Mouse (Mus musculus): Measurements from ENCODE around the gene Tmem220. TPM values are rescaled to one million over a fixed set of nuclear protein-coding genes. Genes with fewer than 3 reads are reported as not detected.
A peak's percentile ranks its signal among the peaks of the same experiment; 100 is the strongest.

The Tmem220 gene
- polyA plus RNA-seq, 1 experiment from 2014 or later: 0.54 TPM

GRCm38 (mm10) chr11:67077435-67077834 is 52.5 kb downstream of the Tmem220 start:
- Histone ChIP-seq H3K4me2 (no peak overlapping the region), H3K27ac (no peak overlapping the region), H3K36me3 (replicated peaks) (no peaks in the 10 kb centered on the region), H3K27me3 (replicated peaks) (no peaks in the 10 kb centered on the region), H3K4me1 (no peaks in the 10 kb centered on the region), H3K9me3 (no peaks in the 10 kb centered on the region), H3K9ac (no peak overlapping the region), H3K4me3 (no peak overlapping the region)
- WGBS: 50% methylated on average over 3 of the region's 3 CpGs
- ATAC-seq (replicated peaks): no peak

DNA sequence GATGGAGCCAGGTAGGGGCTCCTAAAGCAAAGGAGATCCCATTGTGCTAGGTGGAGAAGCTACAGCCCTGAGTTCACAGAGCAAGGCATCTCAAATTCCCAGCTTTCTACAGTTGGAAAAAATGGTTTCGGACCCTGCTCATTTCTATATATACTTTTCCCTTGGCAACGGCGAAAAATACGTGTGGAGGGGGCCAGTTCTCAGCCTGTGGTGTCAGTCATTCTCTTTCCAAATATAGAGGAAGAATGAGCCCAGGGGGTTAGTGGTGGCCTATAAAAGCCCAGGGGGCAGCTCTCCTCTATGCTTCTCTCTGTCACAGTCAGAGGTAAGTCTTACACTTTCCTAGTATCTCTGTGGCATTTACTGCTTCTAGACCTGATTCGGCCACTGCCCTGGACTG is 53.0 kb downstream of the Tmem220 start, which contains the start of gene Myh3:
TSS of gene Myh3 (plus strand) at position 301 of the 400 bp plus-strand sequence.
- no peak for ATAC-seq (replicated peaks)
- no peak within 1 kb of the TSS for H3K9ac ChIP-seq
- no peaks in the 10 kb centered on the region for H3K27me3 ChIP-seq (replicated peaks)
- H3K4me3 ChIP-seq: no peak within 1 kb of the TSS
- H3K4me2 ChIP-seq: no peak within 1 kb of the TSS
- WGBS: 89% methylated on average over 5 of the region's 5 CpGs
- no peaks in the 10 kb centered on the region for H3K4me1 ChIP-seq
- H3K36me3 ChIP-seq (replicated peaks): no peaks in the 10 kb centered on the region
- no peaks in the 10 kb centered on the region for H3K9me3 ChIP-seq
- no peak within 1 kb of the TSS for H3K27ac ChIP-seq

DNA sequence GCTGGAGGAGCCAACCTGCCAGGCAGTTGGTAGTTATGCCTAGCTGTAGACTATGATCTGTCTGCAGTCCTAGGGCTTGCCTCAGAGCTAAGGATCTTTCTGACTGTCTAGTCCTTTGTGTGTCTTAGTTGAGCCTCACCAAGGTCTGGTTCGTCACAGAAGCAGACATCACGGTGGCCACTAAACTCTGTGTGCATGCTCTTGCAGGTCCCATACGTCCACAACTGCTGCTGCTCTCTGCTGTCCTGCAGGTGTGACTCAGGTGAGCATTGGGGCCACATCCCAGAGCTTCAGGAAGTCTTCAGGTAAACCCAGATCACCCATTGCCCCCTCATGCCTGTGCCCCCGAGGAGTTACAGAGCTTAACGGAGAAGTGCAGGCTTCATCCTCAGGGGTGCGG is 53.9 kb downstream of the Tmem220 start:
- WGBS: 87% methylated on average over 6 of the region's 6 CpGs
- no peak for ATAC-seq (replicated peaks)

GRCm38 (mm10) chr11:67079740-67080139 is 54.8 kb downstream of the Tmem220 start:
- peaks cover 11% of the 10 kb centered on the region for H3K27me3 ChIP-seq (replicated peaks)
- H3K36me3 ChIP-seq (replicated peaks): no peaks in the 10 kb centered on the region
- no peaks in the 10 kb centered on the region for H3K9me3 ChIP-seq
- H3K9ac ChIP-seq: no peak overlapping the region
- no peak overlapping the region for H3K4me3 ChIP-seq
- no peak overlapping the region for H3K27ac ChIP-seq
- 40% methylated on average over 11 of the region's 11 CpGs for WGBS
- no peaks in the 10 kb centered on the region for H3K4me1 ChIP-seq
- ATAC-seq (replicated peaks): no peak
- H3K4me2 ChIP-seq: no peak overlapping the region

More for the DNA sequence above, 53.9 kb downstream of the Tmem220 start:
- Histone ChIP-seq H3K4me3 (no peak overlapping the region), H3K36me3 (replicated peaks) (no peaks in the 10 kb centered on the region), H3K4me2 (no peak overlapping the region), H3K27me3 (replicated peaks) (peaks cover 3% of the 10 kb centered on the region; the same call in 1 of the 2 replicates), H3K4me1 (no peaks in the 10 kb centered on the region), H3K9ac (no peak overlapping the region), H3K9me3 (no peaks in the 10 kb centered on the region), H3K27ac (no peak overlapping the region)

DNA sequence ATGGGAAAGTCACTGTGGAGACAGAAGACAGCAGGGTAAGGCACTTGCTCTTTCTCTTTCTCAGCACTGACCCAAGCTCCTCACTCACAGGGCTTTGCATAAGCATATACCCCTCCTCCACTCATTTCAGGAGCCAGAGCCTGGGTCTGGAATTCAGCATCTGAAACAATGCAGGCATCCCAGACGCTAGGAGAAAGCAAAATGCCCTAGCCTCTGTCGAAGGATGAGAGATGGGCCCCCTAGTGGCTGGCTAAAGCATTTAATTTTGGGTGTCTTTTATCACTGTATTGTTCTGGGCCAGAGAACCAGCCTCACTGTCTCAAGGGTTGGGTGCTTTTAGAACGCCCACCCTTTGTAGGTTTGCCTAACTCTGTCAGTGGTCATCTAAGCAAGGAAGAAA is 55.2 kb downstream of the Tmem220 start:
- no peak overlapping the region for H3K4me3 ChIP-seq
- H3K27ac ChIP-seq: no peak overlapping the region
- H3K27me3 ChIP-seq (replicated peaks): peaks cover 12% of the 10 kb centered on the region
- H3K9ac ChIP-seq: no peak overlapping the region
- H3K36me3 ChIP-seq (replicated peaks): no peaks in the 10 kb centered on the region
- peak; percentile 69; the same call in 1 of the 2 replicates for ATAC-seq (replicated peaks)
- no peaks in the 10 kb centered on the region for H3K4me1 ChIP-seq
- H3K4me2 ChIP-seq: no peak overlapping the region
- WGBS: 5% methylated on average over 3 of the region's 3 CpGs
- no peaks in the 10 kb centered on the region for H3K9me3 ChIP-seq

DNA sequence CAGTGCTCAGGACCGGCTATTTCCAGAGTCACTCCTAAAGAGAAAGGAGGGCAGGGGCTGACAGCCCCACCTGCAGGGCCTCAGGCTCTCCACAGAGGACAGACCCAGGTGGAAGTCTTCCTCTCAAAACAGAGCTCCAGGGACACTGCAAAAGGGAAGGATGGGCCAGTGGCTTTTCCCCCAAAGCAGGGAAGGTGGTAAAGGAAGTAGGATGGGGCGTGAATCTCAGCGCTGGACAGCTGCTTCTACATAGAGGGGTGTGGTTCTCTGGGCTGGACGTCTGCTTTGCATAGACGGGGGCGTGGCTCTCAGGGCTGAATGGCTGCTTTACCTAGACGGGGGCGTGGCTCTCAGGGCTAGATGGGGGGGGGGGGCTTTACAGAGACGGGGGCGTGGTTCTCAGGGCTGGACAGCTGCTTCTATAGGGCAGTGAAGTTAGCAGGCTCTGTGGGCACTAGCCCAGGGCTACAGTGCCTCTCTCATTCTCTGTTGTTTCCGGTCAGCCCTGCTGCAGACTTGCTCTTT is 56.2 kb downstream of the Tmem220 start:
- ATAC-seq (replicated peaks): 0 out of 2 replicates have a peak, but pooled peaks have one; percentile 35
- Histone ChIP-seq H3K4me2 (no peak overlapping the region), H3K9ac (no peak overlapping the region), H3K27me3 (replicated peaks) (peaks cover 12% of the 10 kb centered on the region), H3K4me3 (no peak overlapping the region), H3K27ac (no peak overlapping the region), H3K9me3 (no peaks in the 10 kb centered on the region), H3K36me3 (replicated peaks) (no peaks in the 10 kb centered on the region), H3K4me1 (no peaks in the 10 kb centered on the region)
- WGBS: 8% methylated on average over 8 of the region's 11 CpGs

GRCm38 (mm10) chr11:67082188-67082587 is 57.2 kb downstream of the Tmem220 start:
- Histone ChIP-seq H3K27ac (no peak overlapping the region), H3K9ac (no peak overlapping the region), H3K27me3 (replicated peaks) (peaks cover 12% of the 10 kb centered on the region), H3K4me2 (no peak overlapping the region), H3K4me1 (no peaks in the 10 kb centered on the region), H3K9me3 (no peaks in the 10 kb centered on the region), H3K36me3 (replicated peaks) (no peaks in the 10 kb centered on the region), H3K4me3 (no peak overlapping the region)
- ATAC-seq (replicated peaks): no peak
- 88% methylated on average over 7 of the region's 7 CpGs for WGBS

DNA sequence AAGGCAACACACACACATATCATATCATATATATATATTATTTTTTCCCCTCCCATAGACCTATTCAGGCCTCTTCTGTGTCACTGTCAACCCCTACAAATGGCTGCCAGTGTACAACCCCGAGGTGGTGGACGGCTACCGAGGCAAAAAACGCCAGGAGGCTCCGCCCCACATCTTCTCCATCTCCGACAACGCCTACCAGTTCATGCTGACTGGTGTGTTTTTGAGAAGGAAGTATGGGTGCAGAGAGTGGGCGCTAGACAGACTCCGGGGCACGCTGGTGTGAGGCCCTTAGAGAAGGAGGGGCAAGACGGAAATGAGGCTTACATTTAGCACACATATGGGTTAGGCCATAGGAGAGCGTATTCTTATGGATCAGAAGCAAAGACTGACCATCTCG is 57.8 kb downstream of the Tmem220 start:
- ATAC-seq (replicated peaks): no peak

DNA sequence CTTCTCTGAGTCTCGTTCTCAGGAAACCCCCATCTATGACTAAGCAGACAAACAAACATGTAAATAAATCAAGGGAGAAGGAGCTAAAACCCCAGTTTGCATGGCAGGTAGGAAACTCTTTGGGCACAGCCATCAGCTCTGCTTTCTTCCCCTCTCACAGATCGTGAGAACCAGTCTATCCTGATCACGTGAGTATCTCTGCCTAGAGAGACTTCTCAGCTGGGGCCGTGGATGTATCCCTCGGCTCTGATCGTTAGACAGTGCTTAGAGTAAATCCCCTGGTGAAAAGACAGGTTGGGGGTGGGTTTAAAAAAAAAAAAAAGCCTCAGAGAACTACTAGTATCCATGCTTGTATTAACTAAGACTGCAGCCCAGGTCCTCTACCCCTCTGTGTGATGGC is 58.3 kb downstream of the Tmem220 start:
- H3K4me3 ChIP-seq: no peak overlapping the region
- no peaks in the 10 kb centered on the region for H3K9me3 ChIP-seq
- H3K36me3 ChIP-seq (replicated peaks): no peaks in the 10 kb centered on the region
- 60% methylated on average over 6 of the region's 6 CpGs for WGBS
- ATAC-seq (replicated peaks): no peak
- no peaks in the 10 kb centered on the region for H3K4me1 ChIP-seq
- H3K27me3 ChIP-seq (replicated peaks): peaks cover 12% of the 10 kb centered on the region
- H3K4me2 ChIP-seq: no peak overlapping the region
- H3K9ac ChIP-seq: no peak overlapping the region
- no peak overlapping the region for H3K27ac ChIP-seq

More for the DNA sequence above, 57.8 kb downstream of the Tmem220 start:
- no peak overlapping the region for H3K27ac ChIP-seq
- no peak overlapping the region for H3K9ac ChIP-seq
- H3K27me3 ChIP-seq (replicated peaks): peaks cover 12% of the 10 kb centered on the region
- H3K4me2 ChIP-seq: no peak overlapping the region
- H3K4me3 ChIP-seq: no peak overlapping the region
- no peaks in the 10 kb centered on the region for H3K36me3 ChIP-seq (replicated peaks)
- no peaks in the 10 kb centered on the region for H3K9me3 ChIP-seq
- H3K4me1 ChIP-seq: no peaks in the 10 kb centered on the region
- 89% methylated on average over 13 of the region's 13 CpGs for WGBS

DNA sequence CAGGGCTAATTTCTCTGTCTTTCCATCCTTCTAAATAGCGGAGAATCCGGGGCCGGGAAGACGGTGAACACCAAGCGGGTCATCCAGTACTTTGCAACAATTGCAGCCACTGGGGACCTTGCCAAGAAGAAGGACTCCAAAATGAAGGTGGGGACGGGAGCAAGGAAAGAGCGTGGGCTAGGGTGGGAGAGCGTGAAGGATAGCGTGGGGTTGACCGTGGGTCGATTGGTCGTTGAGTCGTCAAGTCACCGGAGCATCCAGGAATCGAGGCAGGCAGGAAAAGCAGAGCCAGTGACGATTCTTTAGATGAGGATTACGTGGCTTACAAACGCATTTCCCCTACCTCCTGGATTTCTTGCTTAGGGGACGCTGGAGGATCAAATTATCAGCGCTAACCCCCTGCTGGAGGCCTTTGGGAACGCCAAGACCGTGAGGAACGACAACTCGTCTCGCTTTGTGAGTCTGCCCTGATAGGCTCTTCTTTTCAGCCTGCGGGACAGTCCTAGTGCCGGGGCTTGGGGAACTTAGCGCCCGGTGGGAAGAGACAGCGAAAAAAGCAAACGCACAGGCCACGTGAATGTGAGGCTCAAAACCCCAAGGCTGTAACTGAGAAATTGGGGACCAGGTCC is 58.9 kb downstream of the Tmem220 start:
- no peak overlapping the region for H3K9ac ChIP-seq
- H3K4me3 ChIP-seq: no peak overlapping the region
- H3K27ac ChIP-seq: no peak overlapping the region
- no peaks in the 10 kb centered on the region for H3K4me1 ChIP-seq
- no peaks in the 10 kb centered on the region for H3K36me3 ChIP-seq (replicated peaks)
- ATAC-seq (replicated peaks): no peak
- WGBS: 42% methylated on average over 32 of the region's 32 CpGs
- peaks cover 12% of the 10 kb centered on the region for H3K27me3 ChIP-seq (replicated peaks)
- no peak overlapping the region for H3K4me2 ChIP-seq
- H3K9me3 ChIP-seq: no peaks in the 10 kb centered on the region

Other genes starting within 250 kb of the Tmem220 start
- gene Pirt, start 113.2 kb upstream of the Tmem220 start, polyA plus RNA-seq (2015; fragmentation: Nextera tagmentation; extraction: Ambion mirVana): 0.83 and 1.1 TPM in 2 replicates
- gene Tmem238l, start 68.5 kb upstream of the Tmem220 start, polyA plus RNA-seq (2015; fragmentation: Nextera tagmentation; extraction: Ambion mirVana): not detected in 2 replicates
- gene Adprm, start 27.4 kb downstream of the Tmem220 start, polyA plus RNA-seq (2015; fragmentation: Nextera tagmentation; extraction: Ambion mirVana): 32.4 and 35.3 TPM in 2 replicates
- 13.5 and 14.0 TPM in 2 replicates for gene Sco1, start 27.5 kb downstream of the Tmem220 start, polyA plus RNA-seq (2015; fragmentation: Nextera tagmentation; extraction: Ambion mirVana)
- 0.15 and 0.22 TPM in 2 replicates for gene Myh3, start 53.1 kb downstream of the Tmem220 start, polyA plus RNA-seq (2015; fragmentation: Nextera tagmentation; extraction: Ambion mirVana)
- gene Myh2, start 145.9 kb downstream of the Tmem220 start, polyA plus RNA-seq (2015; fragmentation: Nextera tagmentation; extraction: Ambion mirVana): 0.08 and 0.25 TPM in 2 replicates
- gene Myh1, start 174.9 kb downstream of the Tmem220 start, polyA plus RNA-seq (2015; fragmentation: Nextera tagmentation; extraction: Ambion mirVana): 0.05 and 0.10 TPM in 2 replicates
- gene Myh4, start 212.9 kb downstream of the Tmem220 start, polyA plus RNA-seq (2015; fragmentation: Nextera tagmentation; extraction: Ambion mirVana): 0.14 and 0.17 TPM in 2 replicates

All from midbrain, embryonic 15.5 days (tissue).